Mouse (Mus musculus): ENCODE results near the gene Eef1akmt1.

DNA sequence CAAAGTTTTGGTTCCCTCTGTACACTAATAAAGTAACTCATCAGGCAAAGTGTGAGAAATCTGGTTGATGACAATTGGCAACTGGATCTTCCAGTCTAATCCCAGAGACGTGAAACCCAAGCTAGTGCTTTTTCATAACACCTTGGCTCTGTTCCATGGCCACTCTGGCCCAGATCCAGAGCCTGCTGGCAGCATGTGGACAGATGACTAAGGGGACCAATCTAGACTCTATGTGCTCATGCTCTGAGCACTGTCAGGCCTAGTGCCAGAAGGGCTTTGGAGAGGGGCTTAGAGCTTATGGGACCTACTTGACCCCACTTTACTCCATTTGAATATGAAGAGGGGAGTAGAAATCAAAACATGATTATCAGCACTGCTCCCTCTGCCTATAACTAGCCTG is 36.1 kb upstream of the Eef1akmt1 start:
- TF ChIP-seq POLR2A (IDR thresholded peaks at IDR 0.05; ENCODE audit: borderline replicate concordance, low read depth, low read length) (no peak), CTCF (IDR thresholded peaks at IDR 0.05; ENCODE audit: low read depth, low read length) (no peak)

All from bone marrow macrophage, adult 2 months (primary cell).